Mouse (Mus musculus) A20 (cell line): Measurements from ENCODE around the gene Gm21773.
"Not testable (repeated sequence)": the region's sequence is repeated elsewhere in the genome, so short reads cannot be mapped to it uniquely, and the experiment has no call there.

ENCODE experiments used
- DNase-seq: peaks from one replicate; pipeline ENCODE4 v3.0.0-alpha.2; 2011; ENCODE audit warnings: low read depth, low spot score

Gm21773 gene

GRCm38 (mm10) chrY:25309260-25309659, at the start of gene Gm21773:
TSS of gene Gm21773 (minus strand) at chrY:25309360.
- DNase-seq = not testable (repeated sequence)
